Mouse (Mus musculus): ENCODE measurements around the gene Epha4. TPM values are rescaled to one million over a fixed set of nuclear protein-coding genes. Genes with fewer than 3 reads are reported as not detected.

Epha4 gene
- total and polyA plus RNA-seq, 3 experiments, result 3.9 to 26.0 (median 13.0) TPM

DNA sequence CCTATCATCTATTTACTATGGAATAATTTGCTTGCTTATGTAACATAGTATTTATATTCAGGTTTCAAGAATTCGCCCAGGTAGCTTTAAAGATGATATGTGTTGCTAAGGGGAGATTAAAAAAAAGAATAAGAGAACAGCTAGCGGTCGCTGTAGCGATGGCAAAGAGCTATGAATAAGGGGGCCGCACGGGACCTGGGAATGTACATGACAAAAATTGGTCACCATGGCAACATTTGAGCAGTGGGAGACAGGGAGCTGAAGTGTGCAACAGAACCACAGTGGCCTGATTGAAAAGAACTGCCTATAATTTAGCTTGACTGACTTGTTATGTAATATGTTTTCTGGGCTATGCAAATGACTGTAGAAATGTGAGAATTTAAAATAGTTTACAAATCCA is 30.8 kb upstream of the Epha4 start:
- H3K27me3 ChIP-seq (replicated peaks), result no peaks in the 10 kb centered on the region
- peaks cover 0 to 4% of the 10 kb centered on the region in 2 experiments; a peak in 2 of 4 replicates for H3K4me1 ChIP-seq (ENCODE audit: control insufficient read depth in 1 of 2, insufficient read depth in 2 of 2)
- H3K4me2 ChIP-seq (ENCODE audit: insufficient read depth, low read depth, poor library complexity, severe bottlenecking), result no peak overlapping the region
- dilution Hi-C loops (cut with MboI; ENCODE audit: extremely low pct_ligation_motif_present, extremely low pct_unique_long_range_greater_than_20kb, low sequenced_read_pairs), result no loop called here
- in situ Hi-C loops (cut with MboI; ENCODE audit: low pct_ligation_motif_present, low pct_unique_long_range_greater_than_20kb, low sequenced_read_pairs), result no loop called here
- H3K4me3 ChIP-seq (replicated peaks in 1 of 3; ENCODE audit: low read depth in 2 of 3, low read length in 2 of 3, poor library complexity in 1 of 3), result no peak overlapping the region
- H3K36me3 ChIP-seq (replicated peaks in 1 of 2; ENCODE audit: control insufficient read depth in 1 of 2, insufficient read depth in 1 of 2, low read length in 1 of 2), result no peaks in the 10 kb centered on the region
- H3K9ac ChIP-seq (ENCODE audit: insufficient read depth, low read depth), result no peak overlapping the region
- H3K27ac ChIP-seq (ENCODE audit: insufficient read depth, low read depth), result no peak overlapping the region
- DNase-seq (ENCODE audit: extremely low read depth), result no peak
- no peaks in the 10 kb centered on the region for H3K79me2 ChIP-seq (replicated peaks; ENCODE audit: control insufficient read depth, extremely low read depth, insufficient read depth, poor library complexity, severe bottlenecking)
- no peaks in the 10 kb centered on the region for H3K9me3 ChIP-seq (replicated peaks; ENCODE audit: low read length)
- no peak for TF ChIP-seq TCF12 (IDR thresholded peaks at IDR 0.05; ENCODE audit: low read depth, low read length)
- TF ChIP-seq ELF1 (IDR thresholded peaks at IDR 0.05; ENCODE audit: low read depth, low read length), result no peak
- no peak for TF ChIP-seq SIN3A (IDR thresholded peaks at IDR 0.05; ENCODE audit: low read length)

DNA sequence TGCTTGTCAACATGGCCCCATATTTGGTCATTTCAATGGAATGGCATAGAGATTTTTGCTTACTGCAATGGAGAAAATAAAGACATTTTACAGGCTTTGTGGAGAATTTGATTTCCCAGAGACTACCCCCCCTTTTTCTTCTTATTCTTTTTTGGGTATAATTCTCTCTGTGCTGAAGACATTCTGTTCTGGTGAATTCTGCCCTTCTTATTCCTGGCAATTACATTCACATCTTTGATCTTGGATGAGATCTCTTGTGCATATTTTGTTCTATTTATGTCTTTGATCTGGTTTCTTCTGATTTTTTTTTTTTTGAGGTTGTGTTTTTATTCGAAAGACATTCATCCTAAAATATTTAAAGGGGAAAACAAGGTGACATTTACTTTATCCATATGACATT is 30.1 kb upstream of the Epha4 start:
- dilution Hi-C loops (cut with MboI; ENCODE audit: extremely low pct_ligation_motif_present, extremely low pct_unique_long_range_greater_than_20kb, low sequenced_read_pairs), result no loop called here

GRCm38 (mm10) chr1:77544279-77544678 is 29.4 kb upstream of the Epha4 start:
- H3K4me3 ChIP-seq (replicated peaks in 1 of 3; ENCODE audit: low read depth in 2 of 3, low read length in 2 of 3, poor library complexity in 1 of 3), result no peak overlapping the region
- no peak overlapping the region for H3K9ac ChIP-seq (ENCODE audit: insufficient read depth, low read depth)
- no peak for DNase-seq (ENCODE audit: extremely low read depth)
- no peaks in the 10 kb centered on the region for H3K27me3 ChIP-seq (replicated peaks)
- H3K79me2 ChIP-seq (replicated peaks; ENCODE audit: control insufficient read depth, extremely low read depth, insufficient read depth, poor library complexity, severe bottlenecking), result no peaks in the 10 kb centered on the region
- peak overlapping the region; percentile 36; the same call in 1 of the 2 replicates for H3K4me2 ChIP-seq (ENCODE audit: insufficient read depth, low read depth, poor library complexity, severe bottlenecking)
- H3K27ac ChIP-seq (ENCODE audit: insufficient read depth, low read depth), result no peak overlapping the region
- in situ Hi-C loops (cut with MboI; ENCODE audit: low pct_ligation_motif_present, low pct_unique_long_range_greater_than_20kb, low sequenced_read_pairs) (no loop called here), dilution Hi-C loops (cut with MboI; ENCODE audit: extremely low pct_ligation_motif_present, extremely low pct_unique_long_range_greater_than_20kb, low sequenced_read_pairs) (no loop called here)
- H3K4me1 ChIP-seq (ENCODE audit: control insufficient read depth in 1 of 2, insufficient read depth in 2 of 2), result peaks cover 0 to 4% of the 10 kb centered on the region in 2 experiments; a peak in 2 of 4 replicates
- TF ChIP-seq POLR2AphosphoS2 (IDR thresholded peaks at IDR 0.05; ENCODE audit: low read depth, low read length), result no peak
- no peak for TF ChIP-seq GABPA (IDR thresholded peaks at IDR 0.05; ENCODE audit: insufficient replicate concordance, low read depth, low read length)
- TF ChIP-seq E2F4 (IDR thresholded peaks at IDR 0.05; ENCODE audit: insufficient replicate concordance, low read depth, low read length), result no peak
- no peak for TF ChIP-seq JUND (conservative IDR thresholded peaks at IDR 0.05; ENCODE audit: low read depth, low read length)
- TF ChIP-seq NRF1 (IDR thresholded peaks at IDR 0.05; ENCODE audit: low read depth, low read length), result no peak
- no peak for TF ChIP-seq CTCF (conservative IDR thresholded peaks at IDR 0.05 in 1 of 2, IDR thresholded peaks at IDR 0.05 in 1 of 2; ENCODE audit: low read depth in 2 of 2, low read length in 2 of 2)
- TF ChIP-seq CHD2 (IDR thresholded peaks at IDR 0.05; ENCODE audit: low read length), result no peak
- no peak for TF ChIP-seq TCF12 (IDR thresholded peaks at IDR 0.05; ENCODE audit: low read depth, low read length)
- TF ChIP-seq MAX (IDR thresholded peaks at IDR 0.05; ENCODE audit: low read length), result no peak
- TF ChIP-seq ZMIZ1 (IDR thresholded peaks at IDR 0.05; ENCODE audit: low read depth, low read length), result no peak
- TF ChIP-seq HCFC1 (IDR thresholded peaks at IDR 0.05; ENCODE audit: low read depth, low read length), result no peak
- no peak for TF ChIP-seq EP300 (IDR thresholded peaks at IDR 0.05; ENCODE audit: low read length)
- no peak for TF ChIP-seq NELFE (IDR thresholded peaks at IDR 0.05; ENCODE audit: low read depth, low read length)
- no peak for TF ChIP-seq RCOR1 (conservative IDR thresholded peaks at IDR 0.05; ENCODE audit: low read depth, low read length)
- H3K9me3 ChIP-seq (replicated peaks; ENCODE audit: low read length), result no peaks in the 10 kb centered on the region
- H3K36me3 ChIP-seq (replicated peaks in 1 of 2; ENCODE audit: control insufficient read depth in 1 of 2, insufficient read depth in 1 of 2, low read length in 1 of 2), result no peaks in the 10 kb centered on the region

More for the DNA sequence above, 30.1 kb upstream of the Epha4 start:
- H3K9ac ChIP-seq (ENCODE audit: insufficient read depth, low read depth), result no peak overlapping the region
- TF ChIP-seq GABPA (IDR thresholded peaks at IDR 0.05; ENCODE audit: insufficient replicate concordance, low read depth, low read length) (no peak), EP300 (IDR thresholded peaks at IDR 0.05; ENCODE audit: low read length) (no peak), PAX5 (IDR thresholded peaks at IDR 0.05; ENCODE audit: low read length) (no peak), MXI1 (IDR thresholded peaks at IDR 0.05; ENCODE audit: low read depth, low read length) (no peak), ZMIZ1 (IDR thresholded peaks at IDR 0.05; ENCODE audit: low read depth, low read length) (no peak), NELFE (IDR thresholded peaks at IDR 0.05; ENCODE audit: low read depth, low read length) (no peak), ZNF384 (IDR thresholded peaks at IDR 0.05; ENCODE audit: low read depth, low read length) (no peak), RAD21 (IDR thresholded peaks at IDR 0.05; ENCODE audit: low read depth, low read length) (no peak), ELF1 (IDR thresholded peaks at IDR 0.05; ENCODE audit: low read depth, low read length) (no peak), SMC3 (IDR thresholded peaks at IDR 0.05; ENCODE audit: low read depth, low read length) (no peak), ZC3H11A (IDR thresholded peaks at IDR 0.05; ENCODE audit: low read depth, low read length) (no peak), BHLHE40 (IDR thresholded peaks at IDR 0.05; ENCODE audit: low read depth, low read length) (no peak), MAFK (IDR thresholded peaks at IDR 0.05; ENCODE audit: insufficient replicate concordance, low read length) (no peak), UBTF (IDR thresholded peaks at IDR 0.05; ENCODE audit: low read depth, low read length) (no peak), JUN (IDR thresholded peaks at IDR 0.05; ENCODE audit: insufficient read depth, low read depth, low read length) (no peak), POLR2AphosphoS2 (IDR thresholded peaks at IDR 0.05; ENCODE audit: low read depth, low read length) (no peak), JUND (conservative IDR thresholded peaks at IDR 0.05; ENCODE audit: low read depth, low read length) (no peak), IRF4 (IDR thresholded peaks at IDR 0.05; ENCODE audit: low read depth, low read length) (no peak), MAX (IDR thresholded peaks at IDR 0.05; ENCODE audit: low read length) (no peak)
- no peak overlapping the region for H3K4me2 ChIP-seq (ENCODE audit: insufficient read depth, low read depth, poor library complexity, severe bottlenecking)
- DNase-seq (ENCODE audit: extremely low read depth), result no peak
- H3K27me3 ChIP-seq (replicated peaks), result no peaks in the 10 kb centered on the region
- peaks cover 0 to 4% of the 10 kb centered on the region in 2 experiments; a peak in 2 of 4 replicates for H3K4me1 ChIP-seq (ENCODE audit: control insufficient read depth in 1 of 2, insufficient read depth in 2 of 2)
- in situ Hi-C loops (cut with MboI; ENCODE audit: low pct_ligation_motif_present, low pct_unique_long_range_greater_than_20kb, low sequenced_read_pairs), result no loop called here
- no peak overlapping the region for H3K27ac ChIP-seq (ENCODE audit: insufficient read depth, low read depth)
- H3K79me2 ChIP-seq (replicated peaks; ENCODE audit: control insufficient read depth, extremely low read depth, insufficient read depth, poor library complexity, severe bottlenecking), result no peaks in the 10 kb centered on the region
- H3K36me3 ChIP-seq (replicated peaks in 1 of 2; ENCODE audit: control insufficient read depth in 1 of 2, insufficient read depth in 1 of 2, low read length in 1 of 2), result no peaks in the 10 kb centered on the region
- H3K4me3 ChIP-seq (replicated peaks in 1 of 3; ENCODE audit: low read depth in 2 of 3, low read length in 2 of 3, poor library complexity in 1 of 3), result no peak overlapping the region
- no peaks in the 10 kb centered on the region for H3K9me3 ChIP-seq (replicated peaks; ENCODE audit: low read length)
